Mouse (Mus musculus) left cerebral cortex, adult 9 months (tissue): ENCODE data around the gene Ostm1.

ENCODE experiments used
- DNase-seq, 2 experiments: peaks; one replicate each; pipeline ENCODE4 v3.0.0; 2022; ENCODE audit warnings: low spot score in 2 of 2

Ostm1 gene

GRCm38 (mm10) chr10:42751813-42752212 is 168.2 kb downstream of the Ostm1 start:
- DNase-seq, result no peak
